Mouse (Mus musculus) MEL (cell line): ENCODE measurements at regions not wholly inside any gene's neighbourhood (a gene's known extent, or its start where the extent isn't known, plus 50 kb on each side); places are given as distances from the start of the nearest gene placed in this dataset.

Experiments used
- CTCF ChIP-seq, 3 experiments: IDR thresholded peaks in 2 of 3; conservative IDR thresholded peaks in 1 of 3; 2 replicates each; pipeline ENCODE4 v1.5.1; 2011 to 2012; ENCODE audit warnings: low read length in 3 of 3, low read depth in 2 of 3, mild to moderate bottlenecking in 2 of 3, improper control_type of control experiment in 1 of 3, inconsistent platforms in 1 of 3, mixed read lengths in 1 of 3, moderate library complexity in 1 of 3; ENCODE audit not compliant: control insufficient read depth in 1 of 3, insufficient read depth in 1 of 3, poor library complexity in 1 of 3, severe bottlenecking in 1 of 3
- GATA1 ChIP-seq: IDR thresholded peaks from 2 replicates; pipeline ENCODE4 v1.6.1; 2011; ENCODE audit warnings: low read depth, low read length, improper control_type of control experiment
- MYC ChIP-seq: IDR thresholded peaks from 2 replicates; pipeline ENCODE4 v1.6.1; 2011; ENCODE audit warnings: low read depth, mild to moderate bottlenecking, low read length, improper control_type of control experiment, moderate library complexity
- POLR2A ChIP-seq, 2 experiments: IDR thresholded peaks; 2 replicates each; pipeline ENCODE4 v1.6.1; 2011 to 2012; ENCODE audit warnings: low read length in 2 of 2, mild to moderate bottlenecking in 2 of 2, control low read depth in 1 of 2, improper control_type of control experiment in 1 of 2, low read depth in 1 of 2, moderate library complexity in 1 of 2; ENCODE audit not compliant: control insufficient read depth in 1 of 2, insufficient read depth in 1 of 2, poor library complexity in 1 of 2
- TAL1 ChIP-seq: IDR thresholded peaks from 2 replicates; pipeline ENCODE4 v1.6.1; 2012; ENCODE audit warnings: mild to moderate bottlenecking, inconsistent platforms, low read length, moderate library complexity, mixed read lengths
- TCF12 ChIP-seq: IDR thresholded peaks from 2 replicates; pipeline ENCODE4 v1.6.1; 2014; ENCODE audit warnings: low read depth, mild to moderate bottlenecking, inconsistent platforms, low read length, improper control_type of control experiment, moderate library complexity
- UBTF ChIP-seq: IDR thresholded peaks from 2 replicates; pipeline ENCODE4 v1.6.1; 2012; ENCODE audit warnings: low read depth, mild to moderate bottlenecking, inconsistent platforms, low read length, improper control_type of control experiment, moderate library complexity, borderline replicate concordance; ENCODE audit not compliant: insufficient read depth
- USF1 ChIP-seq: IDR thresholded peaks from 2 replicates; pipeline ENCODE4 v1.6.1; 2014; ENCODE audit warnings: low read depth, mild to moderate bottlenecking, inconsistent platforms, low read length, improper control_type of control experiment, moderate library complexity
- ZNF384 ChIP-seq: IDR thresholded peaks from 2 replicates; pipeline ENCODE4 v1.6.1; 2012; ENCODE audit warnings: low read depth, mild to moderate bottlenecking, inconsistent platforms, low read length, improper control_type of control experiment

GRCm38 (mm10) chr5:73945671-73946070 lies 122.6 kb downstream of the Usp46 start:
- TF ChIP-seq POLR2A (IDR thresholded peaks at IDR 0.05; ENCODE audit: control insufficient read depth in 1 of 2, insufficient read depth in 1 of 2, low read depth in 1 of 2, low read length in 2 of 2, poor library complexity in 1 of 2) (no peak), TCF12 (no peak), USF1 (no peak), CTCF (IDR thresholded peaks at IDR 0.05 in 2 of 3, conservative IDR thresholded peaks at IDR 0.05 in 1 of 3; ENCODE audit: control insufficient read depth in 1 of 3, insufficient read depth in 1 of 3, low read depth in 2 of 3, low read length in 3 of 3, poor library complexity in 1 of 3, severe bottlenecking in 1 of 3) (no peak), ZNF384 (no peak), GATA1 (no peak), TAL1 (no peak), UBTF (no peak), MYC (no peak)
